Mouse (Mus musculus) liver, embryonic 12.5 days (tissue): ENCODE data around the gene Pnkd. TPM values are rescaled to one million over a fixed set of nuclear protein-coding genes. Genes with fewer than 3 reads are reported as not detected.

ENCODE experiments used
- ATAC-seq: fragments of 200-750 bp; cut with Nextera tagmentation; 2 replicates; pipeline ENCODE4 v1.8.0; 2017; ENCODE audit warnings: moderate number of reproducible peaks, mild to moderate bottlenecking, moderate library complexity
- H3K27ac ChIP-seq: fragments of 300-500 bp; sonication (generic); 2 replicates; pipeline ENCODE4 v1.5.1; 2016; ENCODE audit warnings: mild to moderate bottlenecking
- H3K27me3 ChIP-seq: fragments of 300-500 bp; sonication (generic); replicated peaks from 2 replicates; pipeline ENCODE4 v1.6.1; 2016; ENCODE audit warnings: mild to moderate bottlenecking, moderate library complexity
- H3K36me3 ChIP-seq: fragments of 300-500 bp; sonication (generic); 2 replicates; pipeline ENCODE4 v1.6.1; 2016; ENCODE audit warnings: mild to moderate bottlenecking, moderate library complexity
- H3K4me1 ChIP-seq: fragments of 300-500 bp; sonication (generic); 2 replicates; pipeline ENCODE4 v1.6.1; 2016
- H3K4me2 ChIP-seq: fragments of 300-500 bp; sonication (generic); 2 replicates; pipeline ENCODE4 v1.6.1; 2016; ENCODE audit warnings: mild to moderate bottlenecking, moderate library complexity
- H3K4me3 ChIP-seq: fragments of 300-500 bp; sonication (generic); 2 replicates; pipeline ENCODE4 v1.5.1; 2016; ENCODE audit warnings: mild to moderate bottlenecking, moderate library complexity
- H3K9ac ChIP-seq: fragments of 300-500 bp; sonication (generic); 2 replicates; pipeline ENCODE4 v1.6.1; 2016; ENCODE audit warnings: mild to moderate bottlenecking, moderate library complexity
- H3K9me3 ChIP-seq: fragments of 300-500 bp; sonication (generic); replicated peaks from 2 replicates; pipeline ENCODE4 v1.6.1; 2016; ENCODE audit warnings: mild to moderate bottlenecking, moderate library complexity
- WGBS: fragments of 180-500 bp; shearing (Covaris S2); methylation state at CpG from one replicate; pipeline ENCODE4 v1.1.7; 2016; ENCODE audit not compliant: insufficient replicate concordance; 5-methylcytosine and 5-hydroxymethylcytosine counted together
- polyA plus RNA-seq: library from polyadenylated mRNA; unstranded; fragments of >200 nt; fragmentation: Nextera tagmentation; extraction: Ambion mirVana; gene quantifications from 2 replicates; pipeline ENCODE4 v1.2.1, GENCODE M21; 2016

Gene Pnkd
- polyA plus RNA-seq, 1 experiment from 2014 or later = 48.7 TPM

DNA sequence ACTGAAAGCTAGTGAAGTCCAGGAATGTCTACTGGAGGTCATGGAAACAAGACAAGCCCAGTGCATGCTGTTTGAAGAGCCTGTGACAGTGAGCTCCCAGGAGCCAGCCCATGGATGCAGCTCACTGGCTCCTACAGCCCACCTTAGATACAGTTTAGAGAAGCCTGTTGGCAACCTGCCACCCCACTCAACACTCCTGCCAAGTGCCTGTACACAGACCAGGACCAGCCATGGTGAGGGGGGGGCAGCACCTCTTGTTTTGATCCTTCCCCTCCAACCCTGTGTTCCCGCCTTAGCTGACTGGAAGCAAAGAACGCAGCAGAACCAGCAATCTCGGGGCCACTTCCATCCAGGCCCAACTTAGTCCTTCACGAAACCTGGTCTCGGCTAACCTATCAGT is 5.4 kb downstream of the Pnkd start:
- 0 out of 2 replicates have a peak overlapping the region, but pooled peaks have one; percentile 18 for H3K27ac ChIP-seq
- no peak for ATAC-seq
- H3K36me3 ChIP-seq = peaks cover 71% of the 10 kb centered on the region
- no peak overlapping the region for H3K4me2 ChIP-seq
- peaks cover 74% of the 10 kb centered on the region for H3K4me1 ChIP-seq
- no peak overlapping the region for H3K4me3 ChIP-seq
- WGBS = 85% methylated on average over 5 of the region's 5 CpGs
- H3K27me3 ChIP-seq = no peaks in the 10 kb centered on the region
- no peaks in the 10 kb centered on the region for H3K9me3 ChIP-seq
- H3K9ac ChIP-seq = no peak overlapping the region

DNA sequence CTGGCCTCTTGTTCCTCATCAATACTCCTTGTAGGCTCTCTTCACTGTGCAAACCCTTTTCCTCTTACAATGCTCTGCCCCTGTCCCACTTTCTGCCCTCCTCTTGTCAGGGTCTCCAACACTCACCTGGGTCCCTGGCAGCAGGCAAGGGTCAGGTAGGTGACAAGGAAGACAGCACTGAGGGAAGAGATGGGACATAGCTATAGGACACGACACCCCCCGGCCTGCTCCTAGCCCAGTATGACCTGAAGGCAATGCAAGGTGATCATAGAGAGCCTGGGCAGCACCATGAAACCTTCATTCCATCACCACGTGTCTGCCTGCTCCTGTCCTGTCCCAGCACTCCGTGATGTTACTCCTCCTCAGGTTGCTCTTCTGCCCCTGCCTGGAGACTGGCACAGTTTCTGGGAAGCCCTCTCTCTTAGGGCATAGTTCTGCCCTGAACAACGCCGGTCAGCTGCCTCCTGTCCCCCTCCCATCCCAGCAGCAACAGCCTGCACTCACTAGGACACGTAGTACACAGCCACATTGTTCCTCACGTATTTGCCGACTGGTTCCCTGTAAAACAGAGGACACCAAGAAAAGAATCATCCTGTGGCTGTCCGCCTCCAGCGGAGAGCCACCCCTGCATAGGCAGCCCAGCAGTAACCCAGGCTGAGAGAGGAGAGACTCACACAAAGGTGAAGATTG is 7.7 kb downstream of the Pnkd start:
- Histone ChIP-seq H3K4me3 (no peak overlapping the region), H3K27me3 (no peaks in the 10 kb centered on the region), H3K4me1 (peaks cover 79% of the 10 kb centered on the region), H3K36me3 (peaks cover 66% of the 10 kb centered on the region), H3K27ac (0 out of 2 replicates have a peak overlapping the region, but pooled peaks have one; percentile 23), H3K4me2 (no peak overlapping the region), H3K9me3 (no peaks in the 10 kb centered on the region), H3K9ac (no peak overlapping the region)
- ATAC-seq = no peak
- 83% methylated on average over 11 of the region's 11 CpGs for WGBS

- Histone ChIP-seq H3K9me3 (no peaks in the 10 kb centered on the region), H3K4me1 (peaks cover 80% of the 10 kb centered on the region), H3K9ac (no peak overlapping the region), H3K4me3 (no peak overlapping the region), H3K27ac (0 out of 2 replicates have a peak overlapping the region, but pooled peaks have one; percentile 23), H3K4me2 (no peak overlapping the region), H3K27me3 (no peaks in the 10 kb centered on the region), H3K36me3 (peaks cover 63% of the 10 kb centered on the region)
- 77% methylated on average over 8 of the region's 8 CpGs for WGBS
- ATAC-seq = no peak
These were observed 8.7 kb downstream of the Pnkd start for GRCm38 (mm10) chr1:74293306-74293960.

GRCm38 (mm10) chr1:74294090-74294643 is 9.4 kb downstream of the Pnkd start:
- Histone ChIP-seq H3K27me3 (no peaks in the 10 kb centered on the region), H3K9ac (no peak overlapping the region; the same call in 1 of the 2 replicates), H3K4me3 (no peak overlapping the region), H3K27ac (peak overlapping the region; percentile 99), H3K36me3 (peaks cover 55% of the 10 kb centered on the region), H3K9me3 (no peaks in the 10 kb centered on the region), H3K4me1 (peaks cover 80% of the 10 kb centered on the region), H3K4me2 (no peak overlapping the region)
- no peak for ATAC-seq
- WGBS = 85% methylated on average over 3 of the region's 3 CpGs

GRCm38 (mm10) chr1:74294733-74295455 is 10.2 kb downstream of the Pnkd start:
- Histone ChIP-seq H3K4me1 (peaks cover 80% of the 10 kb centered on the region), H3K36me3 (peaks cover 48% of the 10 kb centered on the region), H3K4me2 (peak overlapping the region; percentile 87), H3K27ac (peak overlapping the region; percentile 99), H3K9ac (peak overlapping the region; percentile 78), H3K27me3 (no peaks in the 10 kb centered on the region), H3K4me3 (peak overlapping the region; percentile 62), H3K9me3 (no peaks in the 10 kb centered on the region)
- 57% methylated on average over 6 of the region's 6 CpGs for WGBS
- ATAC-seq = no peak

DNA sequence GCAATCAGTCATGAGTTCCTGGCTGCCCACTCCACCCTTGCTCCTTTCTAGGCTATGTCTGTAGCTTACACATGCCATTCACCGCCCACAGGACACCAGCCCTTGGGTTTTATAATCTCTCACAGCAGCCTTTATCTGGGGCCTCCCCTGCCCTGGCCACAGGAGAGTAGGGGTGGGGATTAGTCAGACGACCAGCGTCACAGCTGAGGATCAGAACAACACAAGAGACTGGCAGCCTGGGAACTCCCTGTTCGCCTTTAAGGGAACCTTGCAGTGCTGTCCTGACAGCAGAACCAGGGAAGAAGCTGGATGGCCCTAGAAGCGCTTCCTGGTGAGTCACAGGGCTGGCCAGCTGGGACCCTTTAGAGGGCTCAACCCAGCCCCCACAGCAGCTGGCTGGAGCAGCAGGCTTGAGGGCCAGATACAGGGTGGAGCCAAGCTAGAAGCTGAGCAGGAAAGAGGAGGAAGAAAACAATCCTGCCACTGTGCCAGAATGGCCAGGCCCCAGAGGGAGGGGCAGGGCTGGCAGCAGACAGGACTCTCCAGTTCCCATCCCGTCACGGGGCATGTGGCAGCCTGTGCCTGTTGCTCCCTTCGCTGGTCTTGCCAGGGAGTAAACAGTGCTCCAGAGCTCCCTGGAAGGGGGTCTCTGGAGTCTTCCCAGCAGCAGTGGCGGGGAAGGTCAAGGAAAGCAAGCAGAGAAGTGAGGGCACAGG is 10.9 kb downstream of the Pnkd start:
- Histone ChIP-seq H3K4me2 (peak overlapping the region; percentile 87), H3K4me3 (peak overlapping the region; percentile 62), H3K4me1 (peaks cover 80% of the 10 kb centered on the region), H3K27me3 (no peaks in the 10 kb centered on the region), H3K27ac (peak overlapping the region; percentile 99), H3K9me3 (no peaks in the 10 kb centered on the region), H3K36me3 (peaks cover 41% of the 10 kb centered on the region), H3K9ac (peak overlapping the region; percentile 78)
- whole genome bisulfite sequencing = 14% methylated on average over 9 of the region's 9 CpGs
- ATAC-seq = peak; percentile 97

GRCm38 (mm10) chr1:74296477-74296876 is 11.7 kb downstream of the Pnkd start:
- Histone ChIP-seq H3K36me3 (peaks cover 32% of the 10 kb centered on the region), H3K9me3 (no peaks in the 10 kb centered on the region), H3K4me3 (peak overlapping the region; percentile 62), H3K27ac (peak overlapping the region; percentile 99), H3K9ac (peak overlapping the region; percentile 78), H3K4me2 (peak overlapping the region; percentile 87), H3K27me3 (no peaks in the 10 kb centered on the region), H3K4me1 (peaks cover 83% of the 10 kb centered on the region)
- no peak for ATAC-seq
- WGBS = 54% methylated on average over 6 of the region's 6 CpGs

DNA sequence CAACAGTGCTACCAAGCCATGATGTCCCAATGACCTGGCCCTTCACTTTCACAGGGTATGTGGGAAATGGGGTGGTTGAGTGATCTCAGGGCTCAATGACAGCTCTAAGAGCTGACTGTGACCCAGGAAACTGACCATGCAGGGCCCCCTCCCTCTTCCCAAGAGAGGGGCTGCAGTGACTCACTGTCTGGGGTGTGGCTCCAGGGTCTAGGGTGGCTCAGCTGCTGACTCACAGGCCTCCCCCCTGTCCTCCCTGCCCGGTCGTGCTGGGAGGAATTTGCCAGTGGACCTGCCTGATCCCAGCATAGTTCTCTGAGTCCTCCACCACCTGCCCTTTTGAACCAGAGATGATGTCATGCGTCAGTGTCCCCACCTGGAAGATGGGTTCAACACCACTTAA is 12.5 kb downstream of the Pnkd start:
- no peak for ATAC-seq
- WGBS = 42% methylated on average over 3 of the region's 3 CpGs
- H3K27ac ChIP-seq = peak overlapping the region; percentile 99
- peaks cover 90% of the 10 kb centered on the region for H3K4me1 ChIP-seq
- peak overlapping the region; percentile 62; the same call in 1 of the 2 replicates for H3K4me3 ChIP-seq
- H3K27me3 ChIP-seq = no peaks in the 10 kb centered on the region
- H3K36me3 ChIP-seq = peaks cover 24% of the 10 kb centered on the region
- H3K9ac ChIP-seq = peak overlapping the region; percentile 78; the same call in 1 of the 2 replicates
- no peaks in the 10 kb centered on the region for H3K9me3 ChIP-seq
- peak overlapping the region; percentile 87 for H3K4me2 ChIP-seq

GRCm38 (mm10) chr1:74298157-74298750 is 13.5 kb downstream of the Pnkd start:
- Histone ChIP-seq H3K4me1 (peaks cover 98% of the 10 kb centered on the region), H3K4me3 (no peak overlapping the region), H3K4me2 (no peak overlapping the region), H3K9me3 (no peaks in the 10 kb centered on the region), H3K9ac (no peak overlapping the region), H3K27ac (peak overlapping the region; percentile 99; the same call in 1 of the 2 replicates), H3K27me3 (no peaks in the 10 kb centered on the region), H3K36me3 (peaks cover 15% of the 10 kb centered on the region)
- ATAC-seq = no peak
- WGBS = 82% methylated on average over 5 of the region's 5 CpGs

GRCm38 (mm10) chr1:74298996-74299395 is 14.3 kb downstream of the Pnkd start:
- WGBS = 74% methylated on average over 5 of the region's 5 CpGs
- Histone ChIP-seq H3K9ac (peak overlapping the region; percentile 31; the same call in 1 of the 2 replicates), H3K4me1 (peaks cover 96% of the 10 kb centered on the region), H3K27me3 (no peaks in the 10 kb centered on the region), H3K4me2 (no peak overlapping the region), H3K9me3 (no peaks in the 10 kb centered on the region), H3K36me3 (peaks cover 8% of the 10 kb centered on the region), H3K4me3 (no peak overlapping the region), H3K27ac (no peak overlapping the region)
- no peak for ATAC-seq
